Mouse (Mus musculus) T-helper 17 cell (primary cell): Measurements from ENCODE around the gene Manbal.
"Not testable (repeated sequence)": the region's sequence is repeated elsewhere in the genome, so short reads cannot be mapped to it uniquely, and the experiment has no call there.

Experiments
- in situ Hi-C, 2 experiments: fragments of 300-600 bp; cut with MboI, MseI; formaldehyde crosslinking; loops; 1 replicate in 1 of 2; 2 replicates in 1 of 2; pipeline ENCODE4 v1.15.1; 2025; ENCODE audit warnings: high pct_unique_total_duplicates in 2 of 2

Gene Manbal

GRCm38 (mm10) chr2:157366762-157367161 is 632 bp upstream of the Manbal start:
- in situ Hi-C loops, result no loop called here

DNA sequence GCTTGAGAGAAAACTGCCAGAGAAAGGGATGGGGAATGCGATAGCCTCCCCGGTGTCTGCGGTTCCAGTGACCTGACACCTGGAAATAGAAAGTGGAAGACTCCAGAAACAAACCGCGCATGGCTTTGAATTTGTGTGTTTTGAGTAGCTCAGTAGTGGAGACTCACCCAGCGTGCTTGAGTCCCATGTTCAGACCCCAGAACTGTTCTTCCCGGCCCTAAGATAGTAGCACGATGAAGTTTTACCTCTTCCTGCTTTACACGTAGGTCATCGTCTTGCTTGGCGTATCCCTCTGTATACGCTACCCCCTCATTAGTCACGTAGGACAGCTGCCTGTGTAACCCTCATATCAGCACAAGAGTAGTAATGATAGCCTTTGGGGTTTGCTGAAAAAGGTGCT is 597 bp downstream of the Manbal start:
- in situ Hi-C loops, result no loop called here

DNA sequence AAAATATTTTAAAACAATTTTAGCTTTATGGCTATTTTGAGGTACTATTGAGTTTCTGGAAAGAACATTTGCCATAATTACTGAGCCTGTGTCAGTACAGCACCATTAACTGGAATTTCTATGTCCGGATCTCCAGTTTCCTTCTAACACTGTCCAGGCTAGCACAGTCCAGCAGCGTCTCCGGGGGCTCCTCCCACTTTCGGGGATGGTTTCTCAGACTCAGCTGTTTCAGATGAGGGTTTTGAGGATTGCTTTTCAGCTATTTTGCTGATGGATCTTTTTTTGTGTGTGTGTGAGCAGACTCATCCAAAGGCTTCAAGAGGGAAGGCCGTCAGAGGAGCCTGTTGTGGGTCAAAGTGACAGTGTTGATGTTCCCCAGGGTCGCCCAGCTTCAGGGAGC is 4.3 kb downstream of the Manbal start:
- in situ Hi-C loops, result no loop called here

DNA sequence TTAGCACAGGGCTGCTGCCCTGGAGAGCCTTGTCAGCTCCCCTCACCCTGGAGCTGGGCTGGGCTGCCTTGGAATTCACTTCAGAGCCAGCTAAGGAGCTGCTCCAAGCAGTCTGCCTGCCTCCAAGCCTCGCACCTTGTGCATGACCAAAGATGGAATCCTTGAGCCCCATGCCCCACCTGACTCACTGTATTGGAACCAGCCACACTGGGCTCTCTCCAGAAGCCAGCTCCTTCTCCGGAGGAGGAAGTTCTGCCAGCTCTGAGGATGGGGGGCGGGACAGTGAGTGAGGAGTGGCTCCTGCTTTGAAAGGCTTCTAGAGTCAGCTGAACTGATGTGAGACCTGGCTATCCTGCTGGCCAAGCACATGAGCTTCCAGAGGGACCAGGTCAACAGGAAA is 6.3 kb downstream of the Manbal start:
- in situ Hi-C loops, result no loop called here

DNA sequence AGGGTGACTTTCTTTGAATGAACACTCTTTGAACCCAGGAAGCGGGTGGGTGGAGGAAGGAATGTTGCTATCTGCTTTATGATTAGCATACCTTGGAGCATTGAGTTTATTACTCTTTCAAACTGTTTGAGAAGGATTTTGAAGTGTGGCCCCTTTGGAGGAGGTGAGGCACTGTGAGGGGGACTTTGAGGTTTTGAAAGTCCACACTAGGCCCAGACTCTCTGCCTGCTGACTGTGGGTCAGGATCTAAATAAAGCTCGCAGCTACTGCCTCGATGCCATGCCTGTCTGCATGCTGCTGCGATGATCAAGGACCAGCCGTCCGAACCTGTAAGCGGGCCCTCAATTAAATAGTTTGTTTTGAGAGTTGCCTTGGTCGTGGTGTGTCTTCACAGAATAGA is 7.7 kb downstream of the Manbal start:
- in situ Hi-C loops, result no loop called here

DNA sequence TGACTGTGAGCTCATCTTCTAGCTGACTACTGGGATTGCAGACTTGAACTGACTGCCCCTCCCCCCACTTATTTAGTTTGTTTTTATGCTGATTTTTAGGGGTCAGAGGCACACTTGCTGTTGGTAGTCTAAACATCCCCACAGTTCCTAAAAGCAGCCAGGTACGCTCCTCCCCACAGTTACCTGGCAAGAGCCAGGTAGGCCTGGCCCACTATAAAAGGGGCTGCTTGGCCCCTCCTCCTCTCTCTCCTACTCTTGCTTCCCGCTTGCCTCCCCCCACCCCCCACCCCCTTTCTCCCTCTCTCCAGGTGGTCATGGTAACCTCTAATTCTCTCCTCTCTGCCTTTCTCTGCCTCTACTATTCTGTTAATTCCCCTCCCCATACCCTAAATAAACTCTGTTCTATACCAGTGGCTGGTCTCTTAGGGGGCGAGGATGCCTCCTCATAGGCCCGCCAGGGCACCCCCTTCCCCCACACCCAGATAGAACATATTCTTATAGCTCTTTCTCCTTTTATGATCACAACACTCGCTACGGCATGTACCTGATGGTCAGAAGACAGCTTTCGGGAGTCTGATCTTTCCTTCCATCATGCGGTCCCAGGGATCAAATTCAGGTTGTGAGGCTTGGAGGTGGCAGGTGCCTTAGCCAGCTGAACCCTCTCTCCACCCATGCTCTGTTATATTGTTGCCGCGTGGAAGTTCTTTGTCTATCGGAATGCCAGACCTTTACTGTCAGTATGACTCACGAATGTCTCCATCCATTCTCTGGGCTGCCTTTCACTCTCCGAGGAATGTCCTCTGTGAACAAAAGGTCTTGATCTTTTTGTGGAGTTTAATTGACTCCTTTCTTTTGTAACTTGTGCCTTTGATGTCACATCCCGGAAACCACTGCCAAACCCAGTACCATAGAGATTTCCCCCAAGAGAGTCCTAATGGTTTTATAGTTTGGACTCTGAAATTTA is 8.7 kb downstream of the Manbal start:
- in situ Hi-C loops, result no loop called here

- in situ Hi-C loops, result no loop called here
Measured at GRCm38 (mm10) chr2:157376995-157377394, 9.6 kb downstream of the Manbal start.

DNA sequence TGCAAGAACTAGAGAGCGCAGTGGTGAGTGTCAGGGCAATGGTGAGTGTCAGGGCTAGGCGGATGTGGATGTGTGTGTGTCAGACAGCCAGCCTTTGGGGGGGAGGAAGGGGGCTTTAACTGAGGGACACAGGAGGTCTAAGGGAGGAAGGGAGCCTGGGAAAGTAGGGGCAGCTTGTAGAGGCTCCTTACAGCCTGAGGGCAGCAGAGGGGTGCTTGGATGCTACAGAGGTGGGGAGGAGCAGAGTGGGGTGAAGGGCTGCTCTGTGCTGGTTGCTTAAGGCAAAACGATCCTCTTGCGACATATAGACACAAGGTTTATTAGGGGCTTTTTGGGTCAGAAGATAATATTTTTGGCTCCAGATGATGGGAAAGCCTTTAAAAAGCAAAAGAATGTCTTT is 17.4 kb downstream of the Manbal start:
- in situ Hi-C loops, result no loop called here

- in situ Hi-C loops, result not testable (repeated sequence)
Measured at GRCm38 (mm10) chr2:157388901-157389590, 21.7 kb downstream of the Manbal start.

DNA sequence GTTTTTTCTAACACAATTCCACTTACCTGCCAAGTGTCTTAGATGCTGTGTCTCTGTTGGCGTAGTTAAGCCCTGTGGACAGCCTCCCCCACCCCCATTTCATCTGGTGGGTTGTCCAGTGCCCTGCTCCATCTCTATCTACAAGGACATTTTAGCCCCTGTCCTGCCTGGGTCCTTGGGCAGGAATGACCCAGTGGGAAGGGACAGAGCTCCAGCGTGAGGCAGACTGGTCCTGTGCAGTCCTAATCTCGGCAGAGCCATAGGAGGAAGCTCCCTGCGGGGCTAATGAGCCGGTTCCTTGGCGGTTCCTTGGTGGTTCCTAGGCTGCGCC is 22.2 kb downstream of the Manbal start:
- in situ Hi-C loops, result no loop called here

GRCm38 (mm10) chr2:157392331-157392730 is 24.9 kb downstream of the Manbal start:
- in situ Hi-C loops, result no loop called here

- in situ Hi-C loops, result no loop called here
Measured at GRCm38 (mm10) chr2:157393549-157393948, 26.2 kb downstream of the Manbal start.

- in situ Hi-C loops, result no loop called here
Measured at GRCm38 (mm10) chr2:157394868-157395267, 27.5 kb downstream of the Manbal start.

DNA sequence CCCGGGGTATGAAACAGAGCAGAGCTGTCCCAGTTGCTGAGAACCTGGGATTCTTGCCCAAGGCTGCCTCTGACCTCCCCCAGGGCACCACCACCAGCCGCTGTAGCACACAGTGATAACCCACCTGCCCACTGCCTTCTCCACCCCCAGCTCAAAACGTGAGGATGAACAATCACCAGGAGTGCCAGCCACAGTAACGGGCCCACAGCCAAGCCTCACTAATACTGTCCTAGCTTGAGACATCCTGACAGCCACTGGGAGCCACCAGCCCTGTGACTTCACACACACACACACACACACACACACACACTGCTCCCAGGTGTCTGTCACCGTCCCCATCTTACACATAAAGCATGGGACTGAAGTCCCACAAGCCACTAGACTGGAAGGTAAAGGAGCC is 28.0 kb downstream of the Manbal start:
- in situ Hi-C loops, result no loop called here

DNA sequence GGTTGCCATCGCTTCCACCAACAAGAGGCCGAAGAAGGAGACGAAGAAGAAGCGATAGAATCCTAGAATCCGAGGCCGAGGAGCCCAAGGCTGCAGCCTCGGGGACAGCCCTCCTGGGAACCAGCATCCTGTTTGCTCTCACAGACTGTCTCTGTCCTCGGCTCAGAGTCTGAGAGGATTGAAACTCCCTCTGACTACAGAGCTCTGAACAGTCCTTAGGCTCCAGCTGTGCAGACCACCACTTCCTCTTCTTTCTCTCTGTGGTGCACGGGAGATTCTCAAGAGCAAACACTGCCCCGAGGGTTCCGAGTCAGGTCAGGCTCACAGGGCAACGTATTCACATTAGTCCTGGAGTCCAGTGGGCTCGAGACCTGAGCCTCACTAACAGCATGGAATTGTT is 28.6 kb downstream of the Manbal start:
- in situ Hi-C loops, result no loop called here

GRCm38 (mm10) chr2:157397376-157397775 is 30.0 kb downstream of the Manbal start:
- in situ Hi-C loops, result no loop called here

GRCm38 (mm10) chr2:157398539-157398938 is 31.1 kb downstream of the Manbal start:
- in situ Hi-C loops, result no loop called here

- in situ Hi-C loops, result no loop called here
Measured at GRCm38 (mm10) chr2:157399797-157400196, 32.4 kb downstream of the Manbal start.

DNA sequence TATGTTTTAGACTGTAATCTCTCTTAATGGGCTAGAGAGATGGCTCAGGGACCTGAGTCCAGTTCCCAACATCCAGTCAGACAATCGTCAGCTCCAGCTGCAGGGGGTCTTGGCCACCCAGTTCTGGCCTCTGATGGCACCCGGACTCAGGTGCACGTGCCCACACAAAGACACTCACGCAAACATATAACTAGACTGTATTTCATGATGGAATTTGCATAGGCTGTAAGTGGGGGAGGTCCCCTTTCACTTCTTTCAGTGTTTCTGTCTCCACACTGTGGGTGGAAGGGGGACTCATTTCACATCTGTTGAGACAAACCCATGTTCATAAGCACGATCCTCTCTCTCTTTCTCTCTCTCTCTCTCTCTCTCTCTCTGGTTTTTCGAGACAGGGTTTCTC is 33.1 kb downstream of the Manbal start:
- in situ Hi-C loops, result no loop called here

GRCm38 (mm10) chr2:157401261-157401660 is 33.9 kb downstream of the Manbal start:
- in situ Hi-C loops, result no loop called here

DNA sequence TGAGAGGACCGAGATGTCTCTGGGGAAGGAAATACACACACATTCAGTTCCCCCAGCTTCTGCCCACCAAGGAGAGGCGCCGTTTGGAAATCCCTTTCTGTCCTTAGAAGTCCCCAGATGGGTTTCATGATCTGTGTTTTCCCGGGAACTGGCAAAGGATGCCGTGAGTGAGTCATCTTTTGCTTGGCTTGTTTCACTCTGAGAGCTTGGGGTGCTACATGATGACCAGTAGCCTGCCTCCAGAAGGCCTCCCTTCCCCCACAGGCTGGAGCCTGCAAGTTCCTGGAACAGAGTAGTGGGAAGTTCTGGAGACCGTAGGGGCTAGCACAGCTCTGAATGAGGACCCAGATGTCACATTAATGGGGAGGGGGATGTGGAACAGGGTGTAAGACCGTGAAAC is 40.2 kb downstream of the Manbal start:
- in situ Hi-C loops, result no loop called here

GRCm38 (mm10) chr2:157409793-157410533 is 42.6 kb downstream of the Manbal start:
- in situ Hi-C loops, result loop anchor here in 1 of 2 experiments (10.0 kb wide), 1 partner anchor 1425 kb away; no protein-coding TSS in a partner anchor
